Mouse (Mus musculus) spleen, postnatal 36 days (tissue): ENCODE measurements around the gene Serpina3c.

Source experiments
- DNase-seq, 2 experiments: peaks; one replicate each; pipeline ENCODE4 v3.0.0; 2022; ENCODE audit warnings: low spot score in 2 of 2, mixed read lengths in 1 of 2

The Serpina3c gene

DNA sequence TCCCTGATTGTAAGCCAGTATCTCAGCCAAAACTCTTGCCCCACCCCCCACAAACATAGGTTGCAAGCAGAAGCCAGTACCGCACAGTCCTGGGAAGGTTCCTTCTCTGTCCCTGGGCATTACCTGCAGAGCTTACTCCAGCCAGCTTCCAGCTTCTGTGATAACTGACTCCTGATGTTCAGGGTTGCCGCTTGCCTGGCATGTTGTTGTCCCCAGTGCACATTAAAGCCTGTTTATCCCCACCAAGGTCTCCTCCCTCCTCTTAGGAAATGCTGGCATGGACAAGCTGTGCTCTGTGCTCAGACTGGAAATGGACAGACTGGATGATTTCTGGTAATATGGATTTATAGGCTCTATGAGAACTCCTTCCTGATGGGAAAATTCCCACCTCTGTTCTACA is at the start of gene Serpina3c:
Gene Serpina3c, minus strand, starts transcription at position 215 of the 400 bp plus-strand sequence.
- DNase-seq = no peak

DNA sequence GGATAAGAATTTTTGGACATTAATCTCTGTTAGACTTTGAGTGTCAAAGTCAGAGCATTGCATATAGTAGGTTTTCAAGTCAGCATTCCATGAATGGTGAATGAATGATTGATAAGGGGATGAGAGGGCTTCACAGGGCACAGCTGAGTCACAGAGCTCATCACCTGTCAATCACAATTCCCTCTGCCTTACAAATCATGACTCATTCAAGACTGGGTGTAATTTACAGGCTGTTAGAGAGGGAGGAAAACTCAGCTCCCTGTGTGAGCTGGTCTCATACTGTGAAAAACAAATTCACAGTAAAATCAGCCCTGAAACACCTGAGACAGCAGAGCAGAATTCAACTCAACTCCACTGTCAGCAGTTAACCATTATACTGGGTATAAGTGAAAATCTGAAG is 37.2 kb upstream of the Serpina3c start:
- DNase-seq = no peak

DNA sequence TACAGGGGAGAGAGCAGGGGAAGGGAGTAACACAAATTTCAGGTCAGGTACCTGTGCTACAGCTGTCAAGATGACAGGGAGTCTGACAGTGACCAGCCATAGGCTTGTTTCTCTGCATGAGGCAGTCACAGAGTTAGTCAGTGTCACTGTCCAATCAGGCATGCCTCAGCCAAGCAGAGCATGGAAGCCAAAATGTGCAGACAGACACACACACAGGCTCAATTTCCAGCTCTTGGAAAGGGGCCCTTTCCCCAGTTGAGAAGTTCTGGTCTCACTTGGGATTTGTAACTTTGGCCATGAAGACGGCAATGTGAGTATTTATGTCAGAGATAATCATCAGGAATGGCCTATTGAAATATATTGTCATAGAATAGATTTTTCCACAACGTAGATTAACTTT is 35.6 kb upstream of the Serpina3c start:
- no peak for DNase-seq

DNA sequence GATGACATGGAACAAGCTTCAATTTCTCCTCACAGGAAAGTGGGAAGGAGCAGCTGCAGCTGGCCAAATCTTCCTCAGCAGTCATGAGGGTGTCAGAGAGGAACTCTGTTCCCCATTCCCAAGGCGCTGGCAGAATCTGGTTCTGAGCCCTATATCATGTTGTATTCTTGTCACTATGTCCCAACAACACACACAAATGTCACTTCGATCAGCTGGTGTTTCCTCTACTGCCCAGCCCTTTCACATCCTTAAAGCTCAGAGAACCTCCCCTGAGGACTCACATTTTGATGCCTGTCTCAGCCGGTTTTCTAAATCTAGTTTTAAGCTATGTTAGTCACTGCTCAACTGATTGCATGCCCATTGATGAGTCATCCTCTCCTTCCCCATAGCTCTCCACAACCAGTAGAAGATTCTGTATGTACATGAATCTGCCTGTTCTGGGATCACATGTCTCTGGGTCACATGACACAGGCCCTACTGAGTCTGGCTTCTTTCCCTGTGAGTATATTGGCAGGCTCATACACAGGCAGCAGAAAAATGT is 32.4 kb upstream of the Serpina3c start:
- DNase-seq = no peak

DNA sequence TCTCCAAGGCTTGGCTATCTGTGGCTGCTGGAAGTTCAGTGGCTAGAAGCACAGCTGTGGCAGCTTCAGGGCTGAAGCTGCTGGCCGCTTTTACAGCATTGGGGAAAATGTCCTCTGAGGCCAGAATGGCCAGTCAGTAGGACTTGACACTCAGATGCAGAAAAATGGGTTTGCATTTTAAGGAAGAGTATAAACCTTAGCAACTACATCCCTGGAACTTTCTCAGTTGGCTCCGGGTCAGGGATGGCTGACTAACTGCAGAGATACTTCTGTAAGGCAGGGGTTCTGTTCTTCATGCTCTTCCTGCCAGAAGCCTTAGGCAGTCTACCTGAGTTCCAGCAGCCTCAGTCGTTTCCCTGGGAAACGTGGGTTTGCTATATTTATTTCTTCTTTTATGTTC is 31.4 kb upstream of the Serpina3c start:
- DNase-seq = no peak

DNA sequence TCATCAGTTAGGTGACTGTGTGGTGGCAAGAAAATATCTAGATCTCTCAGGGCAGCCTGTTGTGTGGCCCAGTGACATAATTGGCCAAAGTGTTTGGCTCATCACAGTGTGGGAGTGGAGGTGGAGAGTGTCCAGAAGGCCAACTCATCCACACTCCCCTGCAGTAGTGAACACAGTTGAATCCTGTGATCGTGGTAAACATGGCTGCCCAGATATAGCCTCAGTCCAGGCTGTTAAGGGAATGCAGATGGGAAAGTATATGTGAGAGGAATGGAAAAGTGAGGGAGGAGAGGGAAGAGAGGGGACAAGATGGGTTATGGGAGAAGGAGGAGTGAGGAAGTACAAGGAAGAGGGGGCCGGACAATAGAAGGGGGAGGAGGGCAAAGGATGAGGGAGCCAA is 25.3 kb upstream of the Serpina3c start:
- no peak for DNase-seq

DNA sequence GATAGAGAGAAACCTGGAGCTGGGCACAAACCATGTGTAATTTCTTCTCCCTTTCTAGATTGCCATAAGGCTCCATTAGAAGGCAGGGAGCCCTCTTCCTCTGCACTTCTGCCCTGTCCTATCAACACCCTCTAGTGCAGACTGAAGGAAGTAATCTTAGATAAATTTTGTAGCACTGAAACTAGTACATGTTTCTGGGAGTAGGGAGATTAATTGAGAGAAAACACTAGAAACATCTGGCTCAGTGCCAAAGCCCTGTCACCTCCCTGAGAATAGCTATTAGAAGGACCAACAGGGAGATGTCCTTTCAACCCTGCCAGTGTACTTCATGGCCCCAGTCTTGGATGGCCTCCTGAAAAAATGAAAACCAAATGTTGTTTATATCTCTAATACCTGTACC is 24.9 kb upstream of the Serpina3c start:
- no peak for DNase-seq

DNA sequence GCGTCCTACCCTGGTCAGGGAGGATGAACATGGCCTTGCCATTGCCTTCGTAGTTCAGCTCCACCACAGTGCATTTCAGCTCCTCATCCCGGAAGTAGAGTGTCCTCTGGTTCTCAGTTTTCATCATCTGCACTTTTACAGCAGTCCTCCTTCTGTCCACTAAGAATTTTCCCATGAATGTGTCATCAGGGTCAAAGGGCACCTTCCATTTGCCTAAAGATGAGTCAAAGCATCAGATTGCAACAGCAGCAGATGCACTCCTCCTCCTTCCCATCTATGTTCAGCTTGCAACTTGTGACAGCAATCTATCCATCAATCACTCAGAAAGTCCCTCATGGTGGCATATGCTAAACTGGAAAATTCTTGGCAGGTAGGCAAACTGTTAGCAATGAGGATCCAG is 22.0 kb upstream of the Serpina3c start:
- DNase-seq = no peak

DNA sequence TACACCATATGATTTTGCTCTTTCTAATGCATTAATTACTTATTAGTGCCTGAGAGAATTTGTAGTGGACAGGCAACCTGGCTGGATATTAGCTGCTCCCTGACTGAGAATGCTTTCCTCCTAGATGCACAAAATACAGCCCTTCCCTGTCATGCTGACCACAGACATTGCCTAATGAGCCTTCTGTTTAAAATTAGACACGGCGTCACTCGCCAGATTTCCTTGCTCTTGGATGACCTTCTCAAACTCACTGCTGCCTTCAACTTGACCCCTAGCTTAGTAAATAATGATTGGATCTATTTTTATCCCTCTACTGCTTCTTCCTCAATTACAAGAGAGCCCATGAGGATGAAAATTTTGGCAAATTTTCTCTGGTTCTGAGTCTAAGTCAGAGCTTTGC is 21.1 kb upstream of the Serpina3c start:
- DNase-seq = no peak

DNA sequence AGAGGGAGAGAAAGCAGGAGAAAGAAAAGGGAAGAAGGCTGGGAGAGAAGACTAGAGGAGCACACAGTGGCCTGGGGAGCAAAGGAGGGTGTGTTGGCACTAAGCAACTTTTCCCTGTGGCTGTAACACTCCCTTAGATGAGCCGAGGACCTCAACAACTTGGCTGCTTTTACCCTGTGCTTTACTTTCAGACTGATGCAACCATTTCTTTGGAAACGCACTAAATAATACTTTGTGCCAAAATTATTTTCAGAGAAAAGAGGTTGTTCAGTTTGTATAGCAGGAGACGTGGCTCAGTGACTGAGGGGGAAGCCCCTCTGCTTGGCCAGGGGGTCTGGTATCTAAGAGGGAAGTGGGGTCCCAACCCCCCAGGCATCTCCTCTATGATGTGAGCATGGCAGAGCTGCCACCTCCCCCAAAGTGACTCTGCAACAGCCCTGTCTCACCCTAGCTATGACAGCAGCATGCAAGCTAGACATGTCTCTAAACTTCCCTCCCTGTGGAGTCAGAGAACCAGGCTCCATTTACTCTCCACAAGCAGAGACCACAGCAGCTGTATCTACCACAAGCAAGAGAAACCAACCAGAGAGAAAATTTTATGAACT is 527 bp downstream of the Serpina3c start:
- DNase-seq = no peak

DNA sequence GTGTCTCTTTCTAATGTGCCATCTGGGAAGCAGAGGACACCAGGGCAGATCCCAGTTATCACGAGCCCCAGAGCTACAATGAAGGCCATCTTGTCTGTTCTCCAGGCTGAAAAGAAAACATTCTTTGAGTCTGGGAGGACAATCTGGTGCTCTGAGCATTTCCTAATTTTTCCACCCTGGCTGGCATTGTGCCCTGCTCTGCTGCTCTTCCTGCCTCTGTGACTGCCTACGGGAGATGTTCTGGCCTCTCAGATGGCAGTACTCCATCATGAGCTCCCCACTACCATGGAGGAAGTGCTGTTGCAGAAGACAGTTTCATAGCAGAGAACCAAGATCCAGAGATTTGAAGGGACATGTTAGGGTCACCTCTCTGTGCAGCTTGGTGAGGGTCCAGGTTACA is 1.7 kb downstream of the Serpina3c start:
- DNase-seq = no peak

DNA sequence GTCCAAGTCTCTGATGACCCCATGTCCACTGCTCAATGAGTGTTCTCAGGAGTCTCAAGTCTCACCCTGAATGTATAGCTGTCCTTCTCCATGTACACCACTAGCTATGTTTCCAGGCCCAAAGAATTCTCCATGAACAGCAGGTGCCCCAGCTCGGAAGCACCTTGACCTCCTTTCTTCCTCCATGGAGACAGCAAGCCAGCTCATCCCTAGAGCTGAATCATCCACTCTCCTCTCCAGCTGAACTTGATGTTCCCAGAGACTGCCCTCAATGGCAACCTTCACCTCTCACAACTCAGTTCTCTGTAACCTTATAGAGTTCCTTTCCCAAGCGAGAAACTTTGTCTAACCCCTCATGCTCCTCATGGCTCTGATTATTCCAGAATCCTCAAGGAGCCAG is 8.1 kb downstream of the Serpina3c start:
- DNase-seq = no peak

DNA sequence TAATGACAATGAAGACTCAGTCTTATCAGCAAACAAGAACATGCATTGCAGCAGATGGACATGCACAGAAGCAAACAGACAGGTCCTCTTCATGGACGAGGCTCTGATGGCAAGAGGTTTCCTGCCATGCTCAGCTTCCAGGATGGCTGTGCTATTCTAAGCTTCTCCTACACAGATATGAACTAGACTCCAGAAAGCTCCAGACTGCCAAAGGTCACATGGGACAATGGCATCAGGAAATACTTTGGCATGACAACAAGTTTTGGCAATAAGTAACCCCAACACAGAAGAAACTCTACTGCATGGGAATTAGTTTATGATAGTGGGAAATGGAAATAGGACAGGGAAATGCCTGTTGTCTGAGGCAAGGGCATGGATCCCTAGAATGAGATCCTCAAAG is 10.4 kb downstream of the Serpina3c start:
- DNase-seq = no peak

DNA sequence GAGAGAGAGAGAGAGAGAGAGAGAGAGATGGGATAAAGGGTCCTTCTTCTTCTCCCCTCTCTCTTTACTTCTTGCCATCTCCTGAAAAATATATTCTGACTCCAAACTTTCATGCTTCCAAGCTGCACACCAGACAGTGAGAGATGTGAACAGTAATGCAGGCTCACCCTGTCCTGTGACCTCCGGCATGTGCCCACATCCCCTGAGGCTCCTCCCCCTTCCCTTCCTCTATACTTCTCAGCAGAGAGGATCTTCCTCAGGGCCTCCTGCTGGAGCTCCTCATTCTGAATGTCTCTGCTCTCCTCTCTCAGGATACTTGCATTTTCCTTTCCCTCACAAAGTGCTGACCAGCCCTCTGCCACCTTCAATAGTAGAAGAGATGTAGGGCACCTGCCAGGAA is 11.2 kb downstream of the Serpina3c start:
- DNase-seq = no peak

DNA sequence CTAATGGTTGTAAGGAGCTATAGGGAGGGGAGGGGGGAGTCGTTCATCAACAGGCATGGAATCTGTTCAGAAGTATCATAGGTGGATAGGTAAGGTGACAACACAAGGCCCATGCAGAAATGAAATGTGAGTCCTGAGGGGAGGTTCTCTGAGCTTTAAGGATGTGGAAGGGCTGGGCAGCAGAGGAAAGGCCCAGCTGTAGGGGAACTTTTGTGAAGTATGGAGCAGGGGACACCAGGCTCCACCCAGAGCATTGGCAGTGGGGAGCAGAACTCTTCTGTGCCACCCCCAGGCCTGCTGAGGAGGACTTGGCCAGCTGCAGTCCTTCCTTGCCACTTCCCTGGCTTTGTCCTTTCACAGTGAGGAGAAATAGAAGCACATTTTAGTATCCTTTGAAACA is 12.2 kb downstream of the Serpina3c start:
- DNase-seq = no peak

DNA sequence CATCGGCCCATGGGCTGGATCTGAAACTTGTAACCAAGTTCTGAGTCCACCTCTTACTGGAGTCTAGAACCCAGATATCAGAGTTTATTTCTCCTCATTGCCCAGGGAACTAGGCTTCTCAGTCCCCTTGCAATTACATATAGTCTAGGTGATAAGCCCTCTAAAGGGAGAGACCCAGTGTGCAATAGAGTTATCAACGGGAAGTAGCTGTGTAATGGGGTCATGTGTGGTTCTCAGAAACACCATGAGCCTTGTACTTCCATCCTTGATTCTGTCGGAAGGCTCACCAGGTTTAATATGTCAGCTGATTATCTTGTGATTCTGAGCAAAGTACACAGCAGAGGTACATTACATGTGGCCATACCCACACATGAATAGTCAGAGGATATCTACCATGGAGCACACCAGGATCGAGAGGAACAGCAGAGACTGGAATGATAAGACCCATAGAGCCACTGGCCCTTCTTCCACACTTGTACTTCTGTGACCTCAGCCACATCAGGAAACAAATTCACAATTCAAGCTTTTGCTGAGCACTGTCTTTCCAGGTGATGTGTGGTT is 13.0 kb downstream of the Serpina3c start:
- DNase-seq = no peak

DNA sequence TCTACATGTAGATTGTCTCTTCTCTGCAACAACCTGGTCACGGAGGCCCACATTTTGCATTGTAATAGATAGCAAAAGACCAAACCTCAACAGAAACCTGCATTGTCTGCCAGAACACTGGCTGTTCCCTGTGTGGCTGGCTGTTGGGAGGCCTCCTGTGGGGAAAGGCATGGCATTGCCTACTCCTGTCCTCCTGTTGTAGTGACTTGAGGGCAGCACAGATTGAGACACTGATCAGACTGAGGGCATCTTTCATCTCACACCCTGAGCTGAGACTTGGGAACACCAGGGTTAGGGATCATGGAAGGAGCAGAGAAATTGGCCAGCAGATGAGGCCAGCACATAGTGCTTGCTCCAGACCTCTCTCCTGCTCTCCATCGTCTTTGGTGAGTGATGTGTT is 15.5 kb downstream of the Serpina3c start:
- no peak for DNase-seq

DNA sequence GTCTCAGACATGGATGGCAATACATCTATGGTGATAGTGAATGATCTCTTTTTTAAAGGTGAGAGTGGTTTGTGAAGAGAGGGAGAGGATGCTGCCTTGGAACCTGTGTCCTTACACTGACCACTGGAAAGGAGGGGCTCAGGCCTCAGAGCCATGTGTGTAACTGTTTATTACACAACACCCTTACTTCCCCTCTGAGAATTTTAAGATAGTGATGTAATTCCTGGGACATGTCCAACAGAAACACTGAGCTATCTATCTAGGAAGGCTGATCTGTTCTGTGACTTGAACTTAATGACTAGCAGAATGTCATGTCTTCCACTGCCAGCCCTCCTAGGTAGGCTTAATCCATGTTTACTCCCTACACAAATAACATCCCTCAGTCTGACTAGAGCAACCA is 22.6 kb downstream of the Serpina3c start:
- no peak for DNase-seq

DNA sequence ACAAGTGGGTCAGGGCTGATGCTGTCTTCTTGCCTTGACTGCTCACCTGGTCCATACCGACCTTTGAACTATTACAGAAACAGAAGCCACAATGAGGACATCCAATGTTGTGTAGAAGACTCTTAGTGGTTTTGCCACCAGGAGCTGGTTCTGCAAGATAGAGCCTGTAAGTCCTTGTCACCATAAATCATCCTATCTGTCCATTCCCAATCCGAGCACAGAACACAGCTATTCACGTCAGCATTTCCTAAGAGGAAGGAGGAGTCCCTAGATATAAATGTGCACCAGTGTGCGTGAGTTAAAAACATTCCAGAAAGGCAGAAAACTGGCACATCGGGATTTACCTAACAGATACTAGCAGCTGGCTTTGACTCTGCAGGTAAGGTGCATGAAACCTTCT is 26.0 kb downstream of the Serpina3c start, which contains the start of gene Serpina3b:
Gene Serpina3b, plus strand, starts transcription at position 301 of the 400 bp plus-strand sequence.
- DNase-seq = no peak

DNA sequence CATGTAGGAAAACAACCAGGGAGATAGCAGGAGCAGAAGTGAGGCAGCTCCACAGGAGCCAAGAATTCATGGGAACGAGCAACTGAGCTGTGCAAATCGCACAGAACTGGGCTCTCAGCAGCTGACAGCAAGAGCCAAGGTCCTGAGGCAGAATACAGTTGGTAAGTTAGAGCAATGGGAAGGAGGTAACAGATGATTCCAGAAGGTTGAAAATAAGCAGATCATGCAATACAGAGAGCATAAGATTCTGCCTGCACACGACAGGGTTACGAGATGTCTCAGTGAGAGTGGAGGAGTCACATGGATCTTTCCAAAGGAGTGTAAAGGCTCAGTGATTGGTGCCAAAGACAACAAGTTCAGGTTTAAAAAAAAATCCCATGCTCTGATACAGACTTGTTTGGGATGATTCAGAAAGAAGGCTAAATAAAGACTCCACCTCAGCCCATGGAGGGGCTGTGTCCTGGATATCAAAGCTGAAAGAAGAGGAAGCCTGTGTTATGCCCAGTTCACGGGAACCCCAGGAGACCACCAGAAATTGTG is 28.6 kb downstream of the Serpina3c start:
- DNase-seq = no peak

DNA sequence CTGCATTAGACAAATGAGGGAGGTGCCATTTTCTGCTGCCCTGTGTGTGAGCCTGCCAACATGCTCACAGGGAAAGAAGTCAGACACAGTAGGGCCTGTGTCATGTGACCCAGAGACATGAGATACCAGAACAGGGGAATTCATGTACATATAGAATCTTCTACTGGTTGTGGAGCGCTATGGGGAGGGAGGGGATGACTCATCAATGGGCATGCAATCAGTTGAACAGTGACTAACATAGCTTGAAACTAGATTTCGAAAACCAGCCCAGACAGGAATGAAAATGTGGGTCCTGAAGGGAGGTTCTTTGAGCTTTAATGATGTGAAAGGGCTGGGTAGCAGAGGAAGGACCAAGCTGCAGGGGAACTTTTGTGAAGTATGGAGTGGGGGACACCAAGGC is 29.7 kb downstream of the Serpina3c start:
- DNase-seq = no peak

DNA sequence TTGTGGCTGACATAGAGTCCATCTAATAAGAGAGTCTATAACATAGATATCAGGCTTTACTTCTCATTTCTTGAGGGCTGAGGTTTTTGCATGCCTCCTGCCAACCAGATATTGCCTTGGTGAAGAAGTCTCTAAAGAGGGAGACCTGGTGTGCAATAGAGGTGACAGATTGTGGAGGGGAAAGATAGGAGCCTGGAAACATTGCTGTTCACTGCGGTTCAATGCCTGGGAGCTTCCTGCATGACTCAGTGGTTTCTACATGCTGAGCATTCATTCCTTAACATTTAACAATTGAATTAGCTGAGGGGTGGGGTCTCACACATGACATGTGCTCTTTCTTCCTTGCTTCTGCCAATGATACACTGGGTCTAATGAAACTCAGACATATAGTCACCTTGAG is 30.6 kb downstream of the Serpina3c start:
- DNase-seq = no peak

DNA sequence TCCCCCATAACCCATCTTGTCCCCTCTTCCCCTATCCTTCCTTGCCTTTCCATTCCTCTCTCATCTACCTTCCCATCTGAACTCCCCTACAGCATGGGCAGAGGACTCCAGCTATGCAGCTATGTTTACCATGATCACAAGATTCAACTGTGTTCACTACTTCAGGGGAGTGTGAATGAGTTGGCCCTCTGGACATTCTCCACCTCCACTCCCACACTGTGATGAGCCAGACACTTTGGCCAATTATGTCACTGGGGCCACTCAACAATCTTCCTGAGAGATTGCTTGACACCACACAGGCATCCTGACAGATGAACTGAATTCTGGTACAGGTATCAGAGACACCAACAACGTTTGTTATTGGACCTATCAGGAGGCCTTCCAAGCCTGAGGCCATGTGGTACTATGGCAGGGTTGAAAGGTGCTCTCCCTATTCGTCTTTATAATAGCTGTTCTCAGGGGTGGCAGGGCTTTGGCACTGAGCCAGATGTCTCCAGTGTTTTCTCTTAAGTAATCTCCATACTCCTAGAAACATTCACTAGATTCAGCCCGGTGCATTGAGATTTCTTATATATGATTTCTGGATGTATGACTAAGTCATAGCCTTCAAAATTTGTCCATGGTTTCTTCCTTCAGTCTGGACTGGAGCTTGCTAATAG is 38.6 kb downstream of the Serpina3c start:
- no peak for DNase-seq
